Mouse (Mus musculus): ENCODE results near the gene Igf1r. TPM values are rescaled to one million over a fixed set of nuclear protein-coding genes. Genes with fewer than 3 reads are reported as not detected.

The Igf1r gene
- total and polyA plus RNA-seq, 3 experiments, result 5.6 to 14.4 (median 12.3) TPM

GRCm38 (mm10) chr7:67986277-67986676 is 33.6 kb downstream of the Igf1r start:
- H3K4me1 ChIP-seq (ENCODE audit: control insufficient read depth, insufficient read depth, low read length), result peaks cover 10% of the 10 kb centered on the region
- peaks cover 4% of the 10 kb centered on the region for H3K79me2 ChIP-seq (replicated peaks; ENCODE audit: control insufficient read depth, insufficient read depth, low read length)
- no peak overlapping the region for H3K27ac ChIP-seq
- TF ChIP-seq CTCF (IDR thresholded peaks at IDR 0.05), result no peak
- TF ChIP-seq EP300 (IDR thresholded peaks at IDR 0.05; ENCODE audit: insufficient read depth, low read depth, low read length), result no peak
- no peak for TF ChIP-seq POLR2A (IDR thresholded peaks at IDR 0.05; ENCODE audit: insufficient read depth, low read depth, low read length)
- no peak for DNase-seq
- H3K27me3 ChIP-seq (ENCODE audit: control insufficient read depth, insufficient read depth, low read length), result no peaks in the 10 kb centered on the region
- no peak overlapping the region for H3K4me3 ChIP-seq
- no peak overlapping the region for H3K9ac ChIP-seq (ENCODE audit: low read depth, low read length)
- intact Hi-C loops (cut with DNase I), result no loop called here
- WGBS, result 82% methylated on average over 10 of the region's 10 CpGs
- H3K36me3 ChIP-seq (ENCODE audit: control insufficient read depth, insufficient read depth, low read length), result no peaks in the 10 kb centered on the region; the same call in 1 of the 2 replicates

- Histone ChIP-seq H3K27me3 (ENCODE audit: control insufficient read depth, insufficient read depth, low read length) (no peaks in the 10 kb centered on the region), H3K79me2 (replicated peaks; ENCODE audit: control insufficient read depth, insufficient read depth, low read length) (peaks cover 5% of the 10 kb centered on the region), H3K27ac (no peak overlapping the region), H3K36me3 (ENCODE audit: control insufficient read depth, insufficient read depth, low read length) (no peaks in the 10 kb centered on the region; the same call in 1 of the 2 replicates), H3K9ac (ENCODE audit: low read depth, low read length) (no peak overlapping the region), H3K4me3 (no peak overlapping the region), H3K4me1 (ENCODE audit: control insufficient read depth, insufficient read depth, low read length) (peaks cover 7% of the 10 kb centered on the region)
- 85% methylated on average over 11 of the region's 11 CpGs for WGBS
- TF ChIP-seq CTCF (IDR thresholded peaks at IDR 0.05) (no peak), POLR2A (IDR thresholded peaks at IDR 0.05; ENCODE audit: insufficient read depth, low read depth, low read length) (no peak), EP300 (IDR thresholded peaks at IDR 0.05; ENCODE audit: insufficient read depth, low read depth, low read length) (no peak)
- intact Hi-C loops (cut with DNase I), result no loop called here
- no peak for DNase-seq
Measured at GRCm38 (mm10) chr7:67986816-67987215, 34.2 kb downstream of the Igf1r start.

GRCm38 (mm10) chr7:67989376-67989775 is 36.7 kb downstream of the Igf1r start:
- H3K79me2 ChIP-seq (replicated peaks; ENCODE audit: control insufficient read depth, insufficient read depth, low read length), result peaks cover 10% of the 10 kb centered on the region
- H3K27ac ChIP-seq, result no peak overlapping the region
- TF ChIP-seq EP300 (IDR thresholded peaks at IDR 0.05; ENCODE audit: insufficient read depth, low read depth, low read length) (no peak), CTCF (IDR thresholded peaks at IDR 0.05) (no peak), POLR2A (IDR thresholded peaks at IDR 0.05; ENCODE audit: insufficient read depth, low read depth, low read length) (no peak)
- DNase-seq, result no peak
- peaks cover 11% of the 10 kb centered on the region for H3K4me1 ChIP-seq (ENCODE audit: control insufficient read depth, insufficient read depth, low read length)
- no peaks in the 10 kb centered on the region for H3K27me3 ChIP-seq (ENCODE audit: control insufficient read depth, insufficient read depth, low read length)
- H3K9ac ChIP-seq (ENCODE audit: low read depth, low read length), result no peak overlapping the region
- intact Hi-C loops (cut with DNase I), result no loop called here
- 30% methylated on average over 2 of the region's 2 CpGs for WGBS
- H3K36me3 ChIP-seq (ENCODE audit: control insufficient read depth, insufficient read depth, low read length), result no peaks in the 10 kb centered on the region
- H3K4me3 ChIP-seq, result no peak overlapping the region

GRCm38 (mm10) chr7:67993614-67994013 is 41.0 kb downstream of the Igf1r start:
- TF ChIP-seq CTCF (IDR thresholded peaks at IDR 0.05) (no peak), POLR2A (IDR thresholded peaks at IDR 0.05; ENCODE audit: insufficient read depth, low read depth, low read length) (no peak), EP300 (IDR thresholded peaks at IDR 0.05; ENCODE audit: insufficient read depth, low read depth, low read length) (no peak)
- Histone ChIP-seq H3K4me3 (no peak overlapping the region), H3K9ac (ENCODE audit: low read depth, low read length) (no peak overlapping the region), H3K36me3 (ENCODE audit: control insufficient read depth, insufficient read depth, low read length) (no peaks in the 10 kb centered on the region), H3K27me3 (ENCODE audit: control insufficient read depth, insufficient read depth, low read length) (no peaks in the 10 kb centered on the region), H3K27ac (no peak overlapping the region), H3K4me1 (ENCODE audit: control insufficient read depth, insufficient read depth, low read length) (peaks cover 16% of the 10 kb centered on the region), H3K79me2 (replicated peaks; ENCODE audit: control insufficient read depth, insufficient read depth, low read length) (peaks cover 7% of the 10 kb centered on the region)
- 86% methylated on average over 4 of the region's 4 CpGs for WGBS
- intact Hi-C loops (cut with DNase I), result no loop called here
- DNase-seq, result no peak

- intact Hi-C loops (cut with DNase I), result no loop called here
- H3K4me1 ChIP-seq (ENCODE audit: control insufficient read depth, insufficient read depth, low read length), result peaks cover 15% of the 10 kb centered on the region
Measured at GRCm38 (mm10) chr7:67994346-67994858, 41.8 kb downstream of the Igf1r start.

GRCm38 (mm10) chr7:67995276-67995675 is 42.6 kb downstream of the Igf1r start:
- 48% methylated on average over 8 of the region's 8 CpGs for WGBS
- no peak for TF ChIP-seq CTCF (IDR thresholded peaks at IDR 0.05)
- TF ChIP-seq EP300 (IDR thresholded peaks at IDR 0.05; ENCODE audit: insufficient read depth, low read depth, low read length), result no peak
- no peak for TF ChIP-seq POLR2A (IDR thresholded peaks at IDR 0.05; ENCODE audit: insufficient read depth, low read depth, low read length)
- no peak overlapping the region for H3K27ac ChIP-seq
- H3K4me1 ChIP-seq (ENCODE audit: control insufficient read depth, insufficient read depth, low read length), result peaks cover 15% of the 10 kb centered on the region
- intact Hi-C loops (cut with DNase I), result no loop called here
- H3K27me3 ChIP-seq (ENCODE audit: control insufficient read depth, insufficient read depth, low read length), result no peaks in the 10 kb centered on the region
- no peak overlapping the region for H3K4me3 ChIP-seq
- DNase-seq, result no peak
- no peak overlapping the region for H3K9ac ChIP-seq (ENCODE audit: low read depth, low read length)
- H3K79me2 ChIP-seq (replicated peaks; ENCODE audit: control insufficient read depth, insufficient read depth, low read length), result peaks cover 7% of the 10 kb centered on the region
- H3K36me3 ChIP-seq (ENCODE audit: control insufficient read depth, insufficient read depth, low read length), result no peaks in the 10 kb centered on the region

More at GRCm38 (mm10) chr7:67994346-67994858, 41.8 kb downstream of the Igf1r start:
- 41% methylated on average over 7 of the region's 7 CpGs for WGBS
- Histone ChIP-seq H3K79me2 (replicated peaks; ENCODE audit: control insufficient read depth, insufficient read depth, low read length) (peaks cover 7% of the 10 kb centered on the region), H3K27me3 (ENCODE audit: control insufficient read depth, insufficient read depth, low read length) (no peaks in the 10 kb centered on the region), H3K36me3 (ENCODE audit: control insufficient read depth, insufficient read depth, low read length) (no peaks in the 10 kb centered on the region), H3K9ac (ENCODE audit: low read depth, low read length) (no peak overlapping the region), H3K4me3 (no peak overlapping the region), H3K27ac (no peak overlapping the region)
- no peak for DNase-seq
- TF ChIP-seq POLR2A (IDR thresholded peaks at IDR 0.05; ENCODE audit: insufficient read depth, low read depth, low read length), result no peak
- no peak for TF ChIP-seq EP300 (IDR thresholded peaks at IDR 0.05; ENCODE audit: insufficient read depth, low read depth, low read length)
- no peak for TF ChIP-seq CTCF (IDR thresholded peaks at IDR 0.05)
